Mouse (Mus musculus) liver, adult 2 months (tissue): ENCODE results near the gene Gm11020.

Experiments used
- CTCF ChIP-seq: fragments of 200-500 bp; IDR thresholded peaks from 2 replicates; pipeline ENCODE4 v1.5.1; 2011; ENCODE audit warnings: low read depth, low read length, control low read depth
- POLR2A ChIP-seq: fragments of 200-500 bp; IDR thresholded peaks from 2 replicates; pipeline ENCODE4 v1.6.1; 2011; ENCODE audit warnings: low read length, control low read depth; ENCODE audit not compliant: insufficient read depth; ENCODE audit errors: extremely low read depth

GRCm38 (mm10) chr8:104304962-104305361, 16.4 kb upstream of the Gm11020 start:
- TF ChIP-seq CTCF (no peak), POLR2A (no peak)
